Mouse (Mus musculus): Measurements from ENCODE around the gene Camta2.

DNA sequence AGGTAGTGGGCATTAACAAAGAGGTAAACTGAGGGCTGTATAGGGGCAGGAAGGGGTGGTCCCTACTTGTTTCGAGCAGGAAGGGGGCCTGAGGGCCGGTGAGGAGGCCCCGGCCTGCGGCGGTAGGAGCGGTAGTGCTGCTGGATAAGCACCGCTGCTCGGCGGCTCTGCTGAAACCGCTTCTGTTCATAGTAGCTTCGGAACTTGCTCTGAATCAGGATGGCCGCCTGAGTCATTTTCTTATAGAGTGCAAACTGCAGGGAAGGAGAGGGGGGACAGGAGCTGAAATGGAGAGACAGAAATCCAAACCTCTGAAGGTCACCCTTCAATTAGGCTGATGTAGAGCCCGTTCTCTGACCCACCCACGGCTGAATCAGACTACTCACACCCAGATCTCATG lies 17.4 kb downstream of the Camta2 start:
- TF ChIP-seq CTCF (IDR thresholded peaks at IDR 0.05; ENCODE audit: low read depth) (no peak), EP300 (IDR thresholded peaks at IDR 0.05; ENCODE audit: low read depth) (no peak)
